Mouse (Mus musculus): Measurements from ENCODE around the gene Olfr1442. TPM values are rescaled to one million over a fixed set of nuclear protein-coding genes. Genes with fewer than 3 reads are reported as not detected.
"Not testable (repeated sequence)": the region's sequence is repeated elsewhere in the genome, so short reads cannot be mapped to it uniquely, and the experiment has no call there.

Gene Olfr1442
- not detected for total RNA-seq (2021)

DNA sequence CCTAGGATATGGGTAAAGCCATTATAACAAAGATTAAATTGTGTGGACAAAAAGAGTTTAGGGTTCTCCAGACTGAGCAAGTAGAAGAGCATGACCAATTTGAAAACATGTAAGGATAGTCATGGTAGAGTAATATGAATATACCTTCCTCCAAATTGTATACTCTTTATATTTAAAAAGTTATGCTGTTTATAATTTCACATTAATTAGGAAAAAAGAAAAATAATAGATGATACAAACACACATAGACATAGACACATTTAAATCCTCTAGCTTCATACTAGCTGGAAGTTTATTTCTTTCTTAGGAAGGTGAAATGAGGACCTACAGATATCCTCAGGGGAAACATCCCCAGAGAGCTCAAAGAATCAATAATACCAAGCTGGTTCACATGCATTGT is at the start of gene Olfr1442:
Gene Olfr1442, plus strand, starts transcription at position 301 of the 400 bp plus-strand sequence.
- no peak for DNase-seq (ENCODE audit: extremely low spot score in 1 of 2, low spot score in 1 of 2)

GRCm38 (mm10) chr19:12633176-12633575 is 37.1 kb upstream of the Olfr1442 start, which contains the start of gene Glyat:
Gene Glyat, plus strand, starts transcription at chr19:12633308.
- DNase-seq (ENCODE audit: extremely low spot score in 1 of 2, low spot score in 1 of 2) = no peak

DNA sequence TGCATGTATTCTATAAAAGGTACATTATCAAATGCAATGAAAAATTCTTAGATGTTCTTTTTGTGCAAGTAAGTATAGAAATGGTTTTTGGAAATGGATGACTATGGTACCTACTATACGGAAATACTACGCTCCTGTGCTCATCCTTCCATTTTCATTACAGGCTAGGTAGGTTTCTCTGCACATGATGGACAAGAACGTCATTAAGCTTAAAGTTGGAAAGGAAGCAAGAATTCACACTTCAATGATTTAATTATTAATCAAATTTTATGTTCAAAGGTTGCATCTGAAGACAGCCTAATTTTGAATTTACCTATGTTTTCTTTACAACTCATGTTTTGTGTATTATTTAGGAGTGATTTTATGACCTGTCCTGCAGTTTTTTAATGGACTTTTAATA is 36.0 kb upstream of the Olfr1442 start:
- no peak for DNase-seq (ENCODE audit: extremely low spot score in 1 of 2, low spot score in 1 of 2)

- no peak for DNase-seq (ENCODE audit: extremely low spot score in 1 of 2, low spot score in 1 of 2)
These were observed 35.3 kb upstream of the Olfr1442 start for GRCm38 (mm10) chr19:12634963-12635362.

DNA sequence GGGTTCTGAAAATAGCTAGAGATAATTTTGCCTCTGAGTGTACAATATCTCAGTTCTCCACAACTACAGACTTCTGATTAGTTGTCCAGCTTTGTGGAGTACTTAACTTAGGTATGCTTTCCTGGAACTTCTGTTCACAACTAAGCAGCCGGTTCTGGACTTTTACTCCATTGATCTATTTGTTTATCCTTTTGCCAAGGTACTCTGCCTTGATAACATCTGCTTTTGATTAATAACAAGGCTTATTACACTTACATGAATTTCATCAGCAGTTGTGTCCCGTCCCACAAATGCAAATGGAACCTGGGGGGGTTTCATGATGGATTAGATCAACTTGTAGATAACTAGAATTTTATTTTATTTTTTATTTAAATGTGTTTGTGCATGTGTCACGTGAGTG is 33.4 kb upstream of the Olfr1442 start:
- no peak for DNase-seq (ENCODE audit: extremely low spot score in 1 of 2, low spot score in 1 of 2)

- no peak for DNase-seq (ENCODE audit: extremely low spot score in 1 of 2, low spot score in 1 of 2)
These were observed 32.2 kb upstream of the Olfr1442 start for GRCm38 (mm10) chr19:12638049-12638448.

DNA sequence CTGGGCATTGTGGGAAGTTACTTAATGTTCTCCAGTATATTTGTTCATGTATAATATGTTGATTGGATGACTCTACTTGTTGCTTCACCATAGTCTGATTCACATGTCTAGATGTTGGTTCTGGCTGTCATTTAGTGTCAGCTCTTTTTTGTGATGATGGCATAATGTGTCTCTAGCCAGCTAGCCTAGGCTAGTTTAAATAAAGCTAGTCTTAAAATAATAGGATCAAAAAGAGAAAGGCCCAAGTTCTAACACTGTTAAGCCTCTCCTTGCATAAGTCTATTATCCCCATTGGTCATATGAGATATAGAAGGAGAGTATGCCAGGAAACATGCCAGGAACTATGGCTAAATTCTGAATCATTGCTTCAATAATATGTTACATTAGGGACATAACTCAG is 20.7 kb upstream of the Olfr1442 start:
- no peak for DNase-seq (ENCODE audit: extremely low spot score in 1 of 2, low spot score in 1 of 2)

DNA sequence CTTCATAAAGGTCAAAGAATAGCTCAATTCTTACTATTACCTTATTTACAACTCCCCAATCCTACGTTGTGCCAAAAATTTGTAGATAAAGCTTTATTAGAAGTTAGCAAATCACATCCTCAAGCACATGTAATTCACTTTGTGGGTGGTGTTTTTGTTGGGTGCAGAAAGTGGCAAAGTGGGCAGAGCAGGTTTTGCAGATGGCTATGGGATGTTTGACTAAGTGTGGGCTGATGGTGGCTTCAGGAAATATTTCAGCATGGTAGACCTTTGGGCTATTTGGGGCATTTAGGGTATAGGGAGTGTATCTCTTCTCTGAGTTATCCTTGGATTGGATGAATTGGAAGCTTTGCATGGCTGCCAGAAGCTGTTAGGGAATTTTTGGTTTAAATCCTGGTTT is 4.1 kb upstream of the Olfr1442 start:
- DNase-seq (ENCODE audit: extremely low spot score in 1 of 2, low spot score in 1 of 2) = no peak

DNA sequence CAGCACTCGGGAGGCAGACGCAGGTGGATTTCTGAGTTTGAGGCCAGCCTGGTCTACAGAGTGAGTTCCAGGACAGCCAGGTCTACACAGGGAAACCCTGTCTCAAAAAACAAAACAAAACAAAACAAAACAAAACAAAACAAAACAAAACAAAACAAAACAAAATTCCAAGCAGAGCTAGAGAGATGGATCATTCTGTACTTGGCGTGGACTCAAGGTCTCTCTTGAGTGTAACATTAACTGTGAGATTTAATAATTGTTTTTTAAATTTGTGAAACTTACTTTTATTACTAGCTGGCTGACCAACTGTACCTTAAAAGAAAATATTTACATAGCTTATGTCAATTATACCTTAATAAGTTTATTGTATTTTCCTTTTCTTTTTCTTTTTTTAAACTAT is 1.6 kb upstream of the Olfr1442 start:
- not testable (repeated sequence) for DNase-seq (ENCODE audit: extremely low spot score in 1 of 2, low spot score in 1 of 2)

DNA sequence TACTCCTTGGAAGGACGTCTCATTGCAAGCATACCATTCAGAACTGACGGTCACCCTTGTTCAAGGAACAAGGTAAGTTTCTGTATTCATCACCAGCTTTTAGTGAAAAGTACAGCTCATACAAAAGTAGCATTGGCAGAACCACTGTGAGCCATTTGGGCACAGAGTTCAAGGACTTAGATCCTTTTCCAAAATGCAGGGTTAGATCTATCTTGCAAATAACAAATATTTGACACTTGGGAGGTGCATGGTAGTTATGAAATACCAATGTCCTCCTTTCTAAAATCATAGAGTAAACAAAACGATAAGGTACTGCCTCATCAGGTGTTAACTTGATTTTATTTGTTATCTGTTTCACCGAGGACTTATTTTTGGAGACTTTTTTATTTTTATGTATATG is 812 bp downstream of the Olfr1442 start:
- no peak for DNase-seq (ENCODE audit: extremely low spot score in 1 of 2, low spot score in 1 of 2)

DNA sequence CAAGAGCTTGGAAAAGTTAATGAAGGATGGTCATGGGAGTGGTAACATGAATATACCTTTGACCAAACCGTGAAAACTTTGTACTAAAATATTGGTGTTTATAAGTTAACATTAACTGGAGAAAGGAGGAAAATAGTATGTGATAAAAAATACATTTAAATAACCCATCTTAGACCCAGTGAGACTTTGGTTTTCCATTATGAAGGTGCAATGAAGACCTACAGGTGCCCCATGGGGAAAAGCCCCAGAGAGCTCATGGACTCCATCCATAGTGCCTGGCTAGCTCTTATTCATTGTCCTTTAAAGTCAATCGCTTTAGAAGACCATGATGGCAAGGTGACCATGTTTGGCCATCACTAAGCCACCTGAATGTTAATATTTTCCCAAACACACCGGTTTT is 7.6 kb downstream of the Olfr1442 start, which contains the start of gene Olfr1443:
Gene Olfr1443, plus strand, starts transcription at position 301 of the 400 bp plus-strand sequence.
- DNase-seq (ENCODE audit: extremely low spot score in 1 of 2, low spot score in 1 of 2) = no peak

GRCm38 (mm10) chr19:12684638-12685037 is 14.4 kb downstream of the Olfr1442 start:
- DNase-seq (ENCODE audit: extremely low spot score in 1 of 2, low spot score in 1 of 2) = no peak

GRCm38 (mm10) chr19:12685231-12685630 is 15.0 kb downstream of the Olfr1442 start:
- no peak for DNase-seq (ENCODE audit: extremely low spot score in 1 of 2, low spot score in 1 of 2)

DNA sequence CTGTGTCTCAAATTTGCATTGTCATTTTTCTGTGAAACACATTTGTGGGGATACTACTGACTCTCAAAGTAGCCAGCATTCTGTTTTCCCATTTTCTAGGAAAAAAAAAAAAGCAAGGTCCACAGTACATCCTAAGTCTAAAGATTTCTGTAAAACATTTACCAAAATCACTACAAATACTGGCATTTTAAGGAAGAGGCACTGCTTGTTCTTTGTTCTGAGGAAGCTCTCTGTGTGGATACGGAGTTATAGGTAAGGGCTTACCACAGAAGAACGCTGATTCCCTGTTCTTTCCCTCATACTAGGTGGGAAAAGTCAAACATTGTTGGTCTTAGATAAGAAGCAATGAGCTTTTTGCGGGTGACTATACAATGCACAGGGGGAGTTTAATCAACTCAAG is 25.4 kb downstream of the Olfr1442 start, which contains the start of gene Keg1:
Gene Keg1, plus strand, starts transcription at position 197 of the 400 bp plus-strand sequence.
- no peak for DNase-seq (ENCODE audit: extremely low spot score in 1 of 2, low spot score in 1 of 2)

DNA sequence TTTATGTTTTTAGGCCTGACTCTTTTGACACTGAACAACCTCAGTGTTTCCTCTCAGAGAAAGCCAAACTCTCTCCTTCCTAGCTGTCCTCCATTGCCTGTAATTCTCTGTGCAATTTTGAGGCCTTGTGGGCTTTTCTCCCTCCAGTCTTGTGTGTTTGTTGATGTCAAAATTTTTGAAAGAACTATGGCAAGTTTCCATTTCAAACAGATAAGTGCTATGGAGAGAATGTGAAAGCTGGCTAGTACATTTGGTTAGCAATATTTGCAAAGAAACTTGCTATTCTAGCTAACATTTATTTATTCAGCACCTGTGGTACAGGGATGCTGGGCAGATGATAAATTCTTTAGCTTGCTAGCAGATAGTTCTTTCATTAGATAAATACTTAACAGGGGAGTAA is 26.0 kb downstream of the Olfr1442 start:
- DNase-seq (ENCODE audit: extremely low spot score in 1 of 2, low spot score in 1 of 2) = no peak

DNA sequence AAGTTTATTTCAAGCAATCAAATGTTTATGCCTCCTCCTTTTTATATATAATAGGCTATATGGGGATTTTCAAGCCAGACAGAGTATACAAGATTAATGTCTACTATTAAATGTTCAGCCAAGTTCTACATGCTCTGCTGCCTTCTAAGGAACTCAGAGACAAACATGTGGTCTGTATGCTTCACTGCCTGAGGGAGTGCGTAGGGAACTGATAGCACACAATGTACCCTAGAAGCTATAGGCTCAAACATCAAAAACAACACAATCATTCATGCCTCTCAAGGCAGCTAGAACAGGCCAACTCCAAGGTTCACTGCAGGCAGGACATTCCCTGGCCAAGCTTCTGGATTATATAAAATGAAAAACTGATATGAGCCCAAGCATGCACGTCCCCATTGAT is 38.2 kb downstream of the Olfr1442 start:
- no peak for DNase-seq (ENCODE audit: extremely low spot score in 1 of 2, low spot score in 1 of 2)

GRCm38 (mm10) chr19:12708986-12709385 is 38.7 kb downstream of the Olfr1442 start:
- DNase-seq (ENCODE audit: extremely low spot score in 1 of 2, low spot score in 1 of 2) = no peak

DNA sequence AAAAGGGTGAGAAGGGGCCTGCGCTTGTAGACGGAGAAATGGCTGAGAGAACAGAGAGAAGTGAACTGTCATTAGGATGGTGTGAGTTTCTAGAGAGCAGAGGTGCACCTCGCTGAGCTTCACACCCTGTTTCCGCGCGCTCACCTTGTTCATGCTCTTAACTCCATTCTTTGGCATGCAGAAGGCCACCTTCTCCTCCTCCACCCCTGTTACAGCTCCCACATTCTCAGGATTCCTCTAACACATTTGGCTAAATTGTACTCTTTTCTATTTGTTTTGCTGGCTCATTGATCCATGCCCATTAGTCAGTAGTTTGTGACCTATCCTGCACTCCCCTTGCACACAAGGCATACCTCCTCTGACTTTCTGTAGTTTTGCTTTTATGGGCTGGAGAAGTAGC is 49.0 kb downstream of the Olfr1442 start:
- DNase-seq (ENCODE audit: extremely low spot score in 1 of 2, low spot score in 1 of 2) = no peak

- no peak for DNase-seq (ENCODE audit: extremely low spot score in 1 of 2, low spot score in 1 of 2)
These were observed 50.2 kb downstream of the Olfr1442 start for GRCm38 (mm10) chr19:12720463-12720862.

GRCm38 (mm10) chr19:12720919-12721318 is 50.7 kb downstream of the Olfr1442 start:
- DNase-seq (ENCODE audit: extremely low spot score in 1 of 2, low spot score in 1 of 2) = not testable (repeated sequence)

DNA sequence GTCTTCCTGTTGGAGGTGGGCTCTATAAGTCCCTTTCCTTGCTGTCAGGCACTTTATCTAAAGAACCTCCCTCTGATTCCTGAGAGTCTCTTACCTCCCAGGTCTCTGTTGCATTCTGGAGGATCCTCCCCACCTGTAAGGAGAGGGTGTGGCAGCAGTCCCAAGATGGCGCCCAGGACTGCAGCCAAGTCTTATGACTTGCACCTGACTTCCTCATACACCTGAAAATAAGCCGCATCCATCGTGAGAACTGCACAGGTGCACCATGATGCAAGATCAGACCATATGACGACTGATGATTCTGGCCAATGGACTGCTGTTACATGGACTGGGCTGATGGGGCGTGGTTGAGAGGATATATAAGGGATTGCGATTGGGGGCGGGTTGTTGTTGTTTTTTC is 51.4 kb downstream of the Olfr1442 start:
- not testable (repeated sequence) for DNase-seq (ENCODE audit: extremely low spot score in 1 of 2, low spot score in 1 of 2)

DNA sequence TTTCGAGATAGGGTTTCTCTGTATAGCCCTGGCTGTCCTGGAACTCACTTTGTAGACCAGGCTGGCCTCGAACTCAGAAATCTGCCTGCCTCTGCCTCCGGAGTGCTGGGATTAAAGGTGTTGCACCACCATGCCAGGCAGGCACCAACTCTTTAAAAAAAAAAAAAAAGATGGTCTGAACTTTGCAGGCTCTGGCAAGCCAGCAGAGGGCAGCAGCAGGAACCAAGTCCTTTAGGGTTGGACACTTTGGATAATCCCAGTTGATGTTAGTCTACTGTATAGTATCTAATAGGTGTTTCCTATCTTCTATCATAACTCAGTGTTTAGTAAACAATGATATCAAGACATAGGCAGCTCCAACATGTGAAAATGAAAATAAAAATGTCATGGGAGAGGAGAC is 52.1 kb downstream of the Olfr1442 start:
- DNase-seq (ENCODE audit: extremely low spot score in 1 of 2, low spot score in 1 of 2) = peak in 1 of 2 experiments; percentile 54

- no peak for DNase-seq (ENCODE audit: extremely low spot score in 1 of 2, low spot score in 1 of 2)
These were observed 55.6 kb downstream of the Olfr1442 start for GRCm38 (mm10) chr19:12725851-12726250.

All from layer of hippocampus, postnatal 25 days (tissue).